Mouse (Mus musculus) heart, embryonic 10.5 days (tissue): Measurements from ENCODE around the gene Acly. TPM values are rescaled to one million over a fixed set of nuclear protein-coding genes. Genes with fewer than 3 reads are reported as not detected.
A peak's percentile ranks its signal among the peaks of the same experiment; 100 is the strongest.

ENCODE experiments used
- DNase-seq: peaks from one replicate; pipeline ENCODE4 v3.0.0-alpha.2; 2017; ENCODE audit warnings: low spot score
- H3K27ac ChIP-seq: fragments of 300-500 bp; sonication (generic); 2 replicates; pipeline ENCODE4 v1.5.1; 2016; ENCODE audit warnings: mild to moderate bottlenecking
- H3K27me3 ChIP-seq: fragments of 300-500 bp; sonication (generic); 2 replicates; pipeline ENCODE4 v1.6.1; 2016; ENCODE audit warnings: mild to moderate bottlenecking; ENCODE audit not compliant: poor library complexity, insufficient read depth, severe bottlenecking
- H3K36me3 ChIP-seq: fragments of 300-500 bp; sonication (generic); 2 replicates; pipeline ENCODE4 v1.6.1; 2016; ENCODE audit warnings: mild to moderate bottlenecking, moderate library complexity
- H3K4me1 ChIP-seq: fragments of 300-500 bp; sonication (generic); 2 replicates; pipeline ENCODE4 v1.6.1; 2016; ENCODE audit warnings: mild to moderate bottlenecking
- H3K4me3 ChIP-seq: fragments of 300-500 bp; sonication (generic); 2 replicates; pipeline ENCODE4 v1.5.1; 2016; ENCODE audit warnings: mild to moderate bottlenecking, moderate library complexity
- H3K9me3 ChIP-seq: fragments of 300-500 bp; sonication (generic); 2 replicates; pipeline ENCODE4 v1.6.1; 2016; ENCODE audit warnings: mild to moderate bottlenecking, moderate library complexity
- WGBS: fragments of 180-500 bp; shearing (Covaris S2); methylation state at CpG from one replicate; pipeline ENCODE4 v1.1.7; 2016; 5-methylcytosine and 5-hydroxymethylcytosine counted together
- polyA plus RNA-seq: library from polyadenylated mRNA; unstranded; fragments of >200 nt; fragmentation: Nextera tagmentation; extraction: Ambion mirVana; gene quantifications from 2 replicates; pipeline ENCODE4 v1.2.1, GENCODE M21; 2016

Acly gene
- polyA plus RNA-seq, 1 experiment from 2014 or later: 139 TPM

DNA sequence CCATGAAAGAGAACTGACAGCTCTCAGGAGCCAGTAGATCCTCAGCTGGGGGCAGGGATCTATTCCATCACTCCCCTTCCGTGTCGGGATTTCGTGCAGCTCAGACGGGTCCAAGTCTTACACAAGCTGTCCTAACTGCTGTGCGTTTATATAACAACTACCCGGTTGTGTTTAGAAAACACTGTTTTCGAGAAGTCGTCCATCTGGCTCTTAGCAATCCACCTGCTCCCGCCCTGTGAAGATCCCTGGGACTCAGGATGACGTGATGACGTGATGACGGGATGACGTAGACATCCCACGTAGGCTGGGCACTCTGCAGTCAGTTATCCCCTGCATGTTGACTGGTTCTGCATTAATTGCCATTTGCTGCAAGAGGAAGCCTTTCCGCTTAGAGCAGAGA lies 36.5 kb upstream of the Acly start:
- Histone ChIP-seq H3K4me1 (peaks cover 8% of the 10 kb centered on the region), H3K36me3 (no peaks in the 10 kb centered on the region), H3K27me3 (peaks cover 12% of the 10 kb centered on the region; the same call in 1 of the 2 replicates), H3K9me3 (no peaks in the 10 kb centered on the region), H3K4me3 (no peak overlapping the region), H3K27ac (no peak overlapping the region)
- WGBS: 68% methylated on average over 15 of the region's 15 CpGs
- DNase-seq: no peak

- 71% methylated on average over 5 of the region's 5 CpGs for WGBS
- H3K27me3 ChIP-seq: no peaks in the 10 kb centered on the region
- DNase-seq: no peak
These were observed 33.9 kb upstream of the Acly start for GRCm38 (mm10) chr11:100561748-100562147.

DNA sequence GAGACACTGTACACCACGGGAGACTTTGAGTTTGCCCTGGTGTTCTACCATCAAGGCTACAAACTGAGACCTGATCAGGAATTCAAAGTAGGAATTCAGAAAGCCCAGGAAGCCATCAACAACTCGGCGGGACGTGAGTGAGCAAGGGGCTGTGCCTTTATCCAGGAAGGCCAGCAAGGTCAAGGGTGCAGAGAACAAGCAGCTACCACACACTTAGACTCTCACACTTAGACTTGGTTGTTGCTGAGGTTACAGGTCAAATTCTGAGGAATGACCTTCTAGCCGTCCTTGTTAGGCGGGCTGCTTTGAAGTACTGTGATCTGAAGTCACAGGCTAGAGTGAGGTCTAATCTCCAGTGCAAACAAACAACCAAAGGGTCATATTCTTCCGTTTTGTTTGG lies 31.7 kb upstream of the Acly start:
- no peak overlapping the region for H3K4me3 ChIP-seq
- no peak for DNase-seq
- no peaks in the 10 kb centered on the region for H3K27me3 ChIP-seq
- 35% methylated on average over 7 of the region's 7 CpGs for WGBS
- no peaks in the 10 kb centered on the region for H3K36me3 ChIP-seq
- no peak overlapping the region for H3K27ac ChIP-seq
- no peaks in the 10 kb centered on the region for H3K9me3 ChIP-seq
- peaks cover 9% of the 10 kb centered on the region for H3K4me1 ChIP-seq

More at GRCm38 (mm10) chr11:100561748-100562147, 33.9 kb upstream of the Acly start:
- H3K27ac ChIP-seq: no peak overlapping the region
- H3K36me3 ChIP-seq: no peaks in the 10 kb centered on the region
- H3K9me3 ChIP-seq: no peaks in the 10 kb centered on the region
- no peak overlapping the region for H3K4me3 ChIP-seq
- peaks cover 8% of the 10 kb centered on the region for H3K4me1 ChIP-seq

DNA sequence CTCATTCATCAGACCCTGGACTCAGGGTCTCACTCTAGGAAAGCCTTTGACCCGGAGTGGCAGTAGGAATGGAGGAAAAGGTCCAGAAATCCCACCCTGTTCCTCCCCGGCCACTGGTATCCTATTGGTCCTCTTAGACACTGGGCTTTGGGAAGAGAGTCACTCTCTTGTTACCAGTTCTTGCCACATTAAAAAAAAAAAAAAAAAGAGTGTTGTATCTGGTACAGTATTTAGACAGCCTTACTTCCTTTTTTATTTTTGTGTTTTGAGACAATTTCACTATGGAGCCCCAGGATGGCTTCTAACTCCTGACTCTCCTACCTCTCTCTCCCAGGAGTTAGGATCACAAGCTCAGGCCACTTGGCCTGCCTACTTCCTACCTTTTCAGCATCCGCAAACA lies 29.8 kb upstream of the Acly start:
- Histone ChIP-seq H3K27ac (no peak overlapping the region), H3K4me3 (no peak overlapping the region), H3K36me3 (no peaks in the 10 kb centered on the region), H3K27me3 (no peaks in the 10 kb centered on the region), H3K4me1 (peaks cover 9% of the 10 kb centered on the region), H3K9me3 (no peaks in the 10 kb centered on the region)
- WGBS: 80% methylated on average over 3 of the region's 3 CpGs
- no peak for DNase-seq

DNA sequence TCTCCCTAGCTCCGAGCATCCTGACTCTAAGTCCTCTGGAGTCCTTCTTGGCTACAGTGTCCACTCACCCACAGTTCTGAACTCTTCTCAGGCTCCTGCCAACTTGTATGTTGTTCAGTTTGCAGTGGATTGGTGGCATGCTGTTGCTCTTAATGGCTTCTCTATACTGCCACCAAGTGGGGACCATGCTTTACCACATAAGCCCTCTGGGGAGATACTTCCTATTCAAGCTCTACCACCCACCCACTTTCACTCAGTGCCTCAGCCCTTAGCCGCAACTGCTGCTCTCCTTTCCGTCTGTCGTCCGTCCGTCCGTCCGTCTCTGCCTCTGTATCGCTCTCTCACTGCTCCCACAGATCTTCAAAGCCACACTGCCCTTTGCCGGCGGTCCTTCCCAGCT lies 27.8 kb upstream of the Acly start:
- Histone ChIP-seq H3K36me3 (no peaks in the 10 kb centered on the region), H3K4me3 (peak overlapping the region; percentile 36), H3K27me3 (peaks cover 4% of the 10 kb centered on the region; the same call in 1 of the 2 replicates), H3K4me1 (peaks cover 15% of the 10 kb centered on the region), H3K9me3 (no peaks in the 10 kb centered on the region), H3K27ac (no peak overlapping the region)
- DNase-seq: peak; percentile 82
- 12% methylated on average over 11 of the region's 11 CpGs for WGBS

DNA sequence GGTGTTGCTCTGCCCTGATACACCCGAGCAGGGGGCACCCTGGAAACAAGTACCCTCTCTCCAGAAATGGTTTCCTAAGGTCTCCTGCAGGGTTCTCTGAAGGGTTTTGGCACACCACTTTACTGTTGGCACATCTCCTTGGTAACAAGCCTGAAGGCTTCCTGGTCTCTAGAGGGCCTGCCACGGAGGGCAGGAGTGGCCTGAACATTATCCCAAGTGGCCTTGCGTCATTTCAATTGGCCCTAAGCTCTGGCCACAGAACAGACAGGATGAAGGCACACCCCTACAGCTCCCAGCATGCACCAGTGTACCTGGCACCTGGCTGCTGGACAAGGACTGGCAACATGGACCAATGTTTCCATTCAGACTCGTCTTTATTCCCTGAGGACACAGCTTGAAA lies 25.0 kb upstream of the Acly start:
- H3K9me3 ChIP-seq: no peaks in the 10 kb centered on the region
- H3K4me1 ChIP-seq: peaks cover 10% of the 10 kb centered on the region; the same call in 1 of the 2 replicates
- H3K4me3 ChIP-seq: no peak overlapping the region
- no peak overlapping the region for H3K27ac ChIP-seq
- no peak for DNase-seq
- peaks cover 4% of the 10 kb centered on the region; the same call in 1 of the 2 replicates for H3K27me3 ChIP-seq
- 77% methylated on average over 4 of the region's 4 CpGs for whole genome bisulfite sequencing
- no peaks in the 10 kb centered on the region for H3K36me3 ChIP-seq

GRCm38 (mm10) chr11:100550101-100550500 lies 22.3 kb upstream of the Acly start:
- H3K4me3 ChIP-seq: no peak overlapping the region
- H3K27ac ChIP-seq: no peak overlapping the region
- peaks cover 4% of the 10 kb centered on the region; the same call in 1 of the 2 replicates for H3K27me3 ChIP-seq
- DNase-seq: no peak
- peaks cover 16% of the 10 kb centered on the region for H3K4me1 ChIP-seq
- 61% methylated on average over 6 of the region's 6 CpGs for WGBS
- no peaks in the 10 kb centered on the region for H3K9me3 ChIP-seq
- H3K36me3 ChIP-seq: no peaks in the 10 kb centered on the region

GRCm38 (mm10) chr11:100549466-100549865 lies 21.7 kb upstream of the Acly start:
- Histone ChIP-seq H3K4me1 (peaks cover 20% of the 10 kb centered on the region), H3K4me3 (no peak overlapping the region), H3K36me3 (no peaks in the 10 kb centered on the region), H3K27me3 (peaks cover 4% of the 10 kb centered on the region; the same call in 1 of the 2 replicates), H3K27ac (no peak overlapping the region), H3K9me3 (no peaks in the 10 kb centered on the region)
- WGBS: 71% methylated on average over 8 of the region's 8 CpGs
- DNase-seq: no peak

DNA sequence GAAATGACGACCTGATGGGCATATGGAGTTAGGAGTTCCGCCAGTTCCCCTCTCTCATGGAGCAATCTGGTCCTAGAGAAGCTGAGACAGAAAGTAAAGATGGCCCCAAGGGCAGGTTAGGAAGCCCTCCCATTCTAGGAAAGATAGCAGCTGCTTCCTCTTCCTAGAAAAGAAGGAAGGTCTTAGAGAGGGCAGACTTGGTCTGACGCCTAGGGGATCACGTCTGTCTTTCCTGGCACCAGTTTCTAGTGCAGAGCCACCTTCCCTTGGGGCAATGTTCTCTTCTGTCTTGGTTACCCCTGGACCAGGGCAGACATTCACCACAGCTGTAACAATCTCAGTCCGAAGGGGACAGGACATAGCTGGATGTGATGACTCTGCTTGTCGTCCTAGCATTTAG lies 20.3 kb upstream of the Acly start:
- no peak for DNase-seq
- 75% methylated on average over 6 of the region's 6 CpGs for WGBS

DNA sequence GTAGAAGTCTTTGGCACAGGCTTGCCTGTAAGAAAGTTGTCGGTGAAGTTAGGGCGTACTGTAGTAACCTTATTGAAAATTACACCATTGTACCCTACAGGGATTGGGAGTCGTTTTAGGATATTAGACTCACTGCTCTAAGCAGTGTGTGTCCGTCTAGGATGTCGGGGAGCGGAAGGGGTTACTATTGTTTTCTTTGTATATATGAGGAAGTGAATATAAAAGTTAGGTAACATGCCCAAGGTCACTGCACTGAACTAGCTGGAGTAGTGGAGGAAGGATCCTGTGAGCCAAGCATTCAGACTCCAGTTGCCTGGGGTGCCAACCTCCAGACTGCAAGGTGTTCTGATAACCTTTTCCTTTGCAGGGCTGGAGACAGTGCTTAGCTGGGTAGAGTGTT lies 19.2 kb upstream of the Acly start:
- Histone ChIP-seq H3K4me3 (no peak overlapping the region), H3K27me3 (peaks cover 4% of the 10 kb centered on the region; the same call in 1 of the 2 replicates), H3K36me3 (no peaks in the 10 kb centered on the region), H3K27ac (no peak overlapping the region), H3K4me1 (peaks cover 22% of the 10 kb centered on the region), H3K9me3 (no peaks in the 10 kb centered on the region)
- no peak for DNase-seq
- 86% methylated on average over 6 of the region's 6 CpGs for WGBS

More for the DNA sequence above, 20.3 kb upstream of the Acly start:
- Histone ChIP-seq H3K9me3 (no peaks in the 10 kb centered on the region), H3K27me3 (peaks cover 4% of the 10 kb centered on the region; the same call in 1 of the 2 replicates), H3K4me3 (no peak overlapping the region), H3K4me1 (peaks cover 20% of the 10 kb centered on the region), H3K36me3 (no peaks in the 10 kb centered on the region), H3K27ac (no peak overlapping the region)

GRCm38 (mm10) chr11:100545746-100546085 lies 17.9 kb upstream of the Acly start:
- H3K27ac ChIP-seq: peak overlapping the region; percentile 88
- 25% methylated on average over 7 of the region's 7 CpGs for WGBS
- H3K36me3 ChIP-seq: no peaks in the 10 kb centered on the region
- DNase-seq: no peak
- H3K27me3 ChIP-seq: peaks cover 2% of the 10 kb centered on the region; the same call in 1 of the 2 replicates
- H3K4me1 ChIP-seq: peaks cover 29% of the 10 kb centered on the region
- H3K4me3 ChIP-seq: peak overlapping the region; percentile 62
- no peaks in the 10 kb centered on the region for H3K9me3 ChIP-seq

DNA sequence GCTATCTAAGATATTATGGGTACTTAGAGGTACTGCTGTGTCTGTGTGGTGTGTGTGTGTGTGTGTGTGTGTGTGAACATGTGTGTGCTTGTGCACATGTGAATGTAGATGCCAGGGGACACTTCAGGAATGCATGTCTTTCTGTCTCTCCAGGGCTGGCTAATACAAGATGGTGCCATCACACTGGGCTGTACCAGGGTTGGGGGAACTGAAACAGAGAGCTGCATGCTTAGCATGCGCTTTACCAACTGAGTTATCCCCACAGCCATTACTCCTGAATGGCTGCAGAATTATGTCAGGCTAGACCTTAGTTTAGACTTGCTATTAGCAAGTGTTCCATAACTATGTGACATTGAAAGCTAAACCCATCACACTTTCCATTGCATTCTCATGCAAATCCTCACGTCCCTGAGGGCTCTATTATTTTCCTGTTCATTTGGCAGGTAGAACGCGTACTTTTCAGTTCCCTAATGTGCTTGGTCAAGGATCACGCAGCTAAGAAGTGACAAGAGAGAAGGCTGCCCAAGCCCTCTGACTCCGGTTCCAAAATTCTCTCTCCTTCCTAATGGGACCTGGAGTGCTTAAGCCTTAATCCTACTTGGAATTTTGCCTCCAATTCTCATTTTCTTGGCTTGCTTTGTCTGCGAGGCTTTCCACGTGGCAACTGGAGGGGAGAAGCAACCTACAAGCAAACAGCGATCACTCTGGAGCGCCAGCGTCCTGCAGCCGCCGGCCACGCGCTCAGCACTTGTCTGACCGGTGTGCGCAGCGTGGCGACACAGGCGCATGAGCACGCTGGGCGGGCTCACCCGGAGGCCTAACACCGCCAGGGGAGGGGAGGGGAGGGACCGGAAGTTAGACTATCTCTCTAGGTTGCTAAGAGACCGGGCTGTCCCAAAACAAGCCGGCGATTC lies 17.3 kb upstream of the Acly start, which contains the start of gene Ttc25:
Gene Ttc25, plus strand, starts transcription at position 776 of the 914 bp plus-strand sequence.
- 6% methylated on average over 28 of the region's 28 CpGs for WGBS
- peaks cover 30% of the 10 kb centered on the region for H3K4me1 ChIP-seq
- H3K9me3 ChIP-seq: no peaks in the 10 kb centered on the region
- H3K27me3 ChIP-seq: no peaks in the 10 kb centered on the region
- H3K36me3 ChIP-seq: no peaks in the 10 kb centered on the region
- H3K4me3 ChIP-seq: peak within 1 kb of the TSS; percentile 62
- peak; percentile 98 for DNase-seq
- H3K27ac ChIP-seq: peak within 1 kb of the TSS; percentile 88

DNA sequence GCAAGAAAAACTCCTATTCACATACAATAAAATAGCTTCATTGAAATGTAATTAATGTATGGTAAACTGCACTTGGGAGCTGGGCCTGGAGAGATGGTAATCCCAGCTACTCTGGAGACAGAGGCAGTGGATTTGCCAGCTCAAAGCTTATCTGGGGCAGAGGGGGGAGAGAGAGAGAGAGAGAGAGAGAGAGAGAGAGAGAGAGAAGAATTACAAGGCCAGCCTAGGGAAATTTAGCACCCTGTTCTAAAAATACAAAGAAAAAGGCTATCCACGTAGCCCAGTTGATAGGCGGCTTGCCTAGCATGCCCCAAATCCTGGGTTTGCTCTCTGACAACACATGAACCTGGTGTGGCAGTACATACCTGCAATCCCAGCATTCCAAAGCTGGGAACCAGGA lies 13.8 kb upstream of the Acly start:
- Histone ChIP-seq H3K27ac (peak overlapping the region; percentile 3; the same call in 1 of the 2 replicates), H3K4me1 (peaks cover 30% of the 10 kb centered on the region), H3K36me3 (no peaks in the 10 kb centered on the region), H3K27me3 (no peaks in the 10 kb centered on the region), H3K4me3 (no peak overlapping the region), H3K9me3 (no peaks in the 10 kb centered on the region)
- WGBS: 67% methylated on average over 2 of the region's 2 CpGs
- DNase-seq: no peak
